Mouse (Mus musculus) embryonic facial prominence, embryonic 14.5 days (tissue): ENCODE results near the gene Nox4. TPM values are rescaled to one million over a fixed set of nuclear protein-coding genes. Genes with fewer than 3 reads are reported as not detected.

Experiments
- ATAC-seq: fragments of 200-750 bp; cut with Nextera tagmentation; 2 replicates; pipeline ENCODE4 v1.8.0; 2017; ENCODE audit warnings: low read depth, moderate number of reproducible peaks, moderate TSS enrichment
- DNase-seq: peaks from one replicate; pipeline ENCODE4 v3.0.0-alpha.2; 2015; ENCODE audit warnings: low spot score
- H3K27ac ChIP-seq: fragments of 300-500 bp; sonication (generic); replicated peaks from 2 replicates; pipeline ENCODE4 v1.5.1; 2014; ENCODE audit warnings: low read depth, mild to moderate bottlenecking, low read length, moderate library complexity
- H3K27me3 ChIP-seq: fragments of 300-500 bp; sonication (generic); replicated peaks from 2 replicates; pipeline ENCODE4 v1.6.1; 2014; ENCODE audit warnings: low read length; ENCODE audit not compliant: control insufficient read depth, insufficient read depth
- H3K36me3 ChIP-seq: fragments of 300-500 bp; sonication (generic); 2 replicates; pipeline ENCODE4 v1.6.1; 2014; ENCODE audit warnings: low read length, mixed read lengths; ENCODE audit not compliant: control insufficient read depth, insufficient read depth
- H3K4me1 ChIP-seq: fragments of 300-500 bp; sonication (generic); 2 replicates; pipeline ENCODE4 v1.6.1; 2014; ENCODE audit warnings: antibody characterized with exemption, low read length; ENCODE audit not compliant: control insufficient read depth, insufficient read depth
- H3K4me2 ChIP-seq: fragments of 300-500 bp; sonication (generic); 2 replicates; pipeline ENCODE4 v1.6.1; 2014; ENCODE audit warnings: low read depth, mild to moderate bottlenecking, low read length, moderate library complexity, mixed read lengths
- H3K4me3 ChIP-seq: fragments of 300-500 bp; sonication (generic); 2 replicates; pipeline ENCODE4 v1.5.1; 2014; ENCODE audit warnings: low read depth, mild to moderate bottlenecking, low read length
- H3K9ac ChIP-seq: fragments of 300-500 bp; sonication (generic); 2 replicates; pipeline ENCODE4 v1.6.1; 2014; ENCODE audit warnings: low read depth, mild to moderate bottlenecking, low read length, moderate library complexity, mixed read lengths
- H3K9me3 ChIP-seq: fragments of 300-500 bp; sonication (generic); 2 replicates; pipeline ENCODE4 v1.6.1; 2016; ENCODE audit warnings: low read length; ENCODE audit not compliant: control insufficient read depth
- WGBS: fragments of 180-500 bp; shearing (Covaris S2); extraction: QIAGEN DNeasy Blood & Tissue Kit; methylation state at CpG from one replicate; pipeline ENCODE4 v1.1.7; 2014; 5-methylcytosine and 5-hydroxymethylcytosine counted together
- polyA plus RNA-seq: library from polyadenylated mRNA; unstranded; fragments of >200 nt; fragmentation: Nextera tagmentation; extraction: Ambion mirVana; gene quantifications from 2 replicates; pipeline ENCODE4 v1.2.1, GENCODE M21; 2014

The Nox4 gene
- polyA plus RNA-seq, result 5.1 and 6.5 TPM in 2 replicates

- peak within 1 kb of the TSS; percentile 81 for H3K27ac ChIP-seq
- ATAC-seq, result peak; percentile 38; the same call in 1 of the 2 replicates
- peak; percentile 13 for DNase-seq
- H3K9ac ChIP-seq, result peak within 1 kb of the TSS; percentile 84
- H3K4me1 ChIP-seq, result peaks cover 8% of the 10 kb centered on the region
- peak within 1 kb of the TSS; percentile 57 for H3K4me2 ChIP-seq
- H3K36me3 ChIP-seq, result no peaks in the 10 kb centered on the region
- 8% methylated on average over 18 of the region's 18 CpGs for WGBS
- H3K4me3 ChIP-seq, result peak within 1 kb of the TSS; percentile 66
- no peaks in the 10 kb centered on the region for H3K27me3 ChIP-seq
- no peaks in the 10 kb centered on the region for H3K9me3 ChIP-seq
These were observed at the start of gene Nox4 for GRCm38 (mm10) chr7:87245856-87246579. Gene Nox4 (plus strand): TSS chr7:87246096.

- no peaks in the 10 kb centered on the region for H3K36me3 ChIP-seq
- H3K9me3 ChIP-seq, result no peaks in the 10 kb centered on the region
- no peak for DNase-seq
- H3K4me3 ChIP-seq, result no peak overlapping the region
- H3K9ac ChIP-seq, result no peak overlapping the region
- no peaks in the 10 kb centered on the region for H3K4me1 ChIP-seq
- H3K27me3 ChIP-seq, result no peaks in the 10 kb centered on the region
- no peak for ATAC-seq
- no peak overlapping the region for H3K27ac ChIP-seq
- H3K4me2 ChIP-seq, result no peak overlapping the region
These were observed 41.1 kb upstream of the Nox4 start for GRCm38 (mm10) chr7:87204751-87205150.

- Histone ChIP-seq H3K27me3 (no peaks in the 10 kb centered on the region), H3K36me3 (no peaks in the 10 kb centered on the region), H3K9ac (no peak overlapping the region), H3K27ac (no peak overlapping the region), H3K4me1 (no peaks in the 10 kb centered on the region), H3K4me3 (no peak overlapping the region), H3K9me3 (no peaks in the 10 kb centered on the region), H3K4me2 (no peak overlapping the region)
- ATAC-seq (no peak), DNase-seq (no peak)
These were observed 24.2 kb upstream of the Nox4 start for GRCm38 (mm10) chr7:87221712-87222111.

GRCm38 (mm10) chr7:87222751-87223150 is 23.1 kb upstream of the Nox4 start:
- WGBS, result 81% methylated on average over 2 of the region's 2 CpGs
- Histone ChIP-seq H3K27me3 (no peaks in the 10 kb centered on the region), H3K9me3 (no peaks in the 10 kb centered on the region), H3K4me3 (no peak overlapping the region), H3K4me1 (no peaks in the 10 kb centered on the region), H3K4me2 (no peak overlapping the region), H3K27ac (no peak overlapping the region), H3K36me3 (no peaks in the 10 kb centered on the region), H3K9ac (no peak overlapping the region)
- no peak for DNase-seq
- no peak for ATAC-seq

GRCm38 (mm10) chr7:87225617-87226016 is 20.3 kb upstream of the Nox4 start:
- H3K36me3 ChIP-seq, result no peaks in the 10 kb centered on the region
- H3K27me3 ChIP-seq, result no peaks in the 10 kb centered on the region
- no peaks in the 10 kb centered on the region for H3K9me3 ChIP-seq
- WGBS, result 17% methylated on average over 2 of the region's 2 CpGs
- peak; percentile 2 for DNase-seq
- ATAC-seq, result no peak
- H3K9ac ChIP-seq, result no peak overlapping the region
- no peak overlapping the region for H3K27ac ChIP-seq
- no peaks in the 10 kb centered on the region for H3K4me1 ChIP-seq
- no peak overlapping the region for H3K4me2 ChIP-seq
- no peak overlapping the region for H3K4me3 ChIP-seq

GRCm38 (mm10) chr7:87227051-87227948 is 18.6 kb upstream of the Nox4 start:
- Histone ChIP-seq H3K9me3 (no peaks in the 10 kb centered on the region), H3K27ac (no peak overlapping the region), H3K4me2 (no peak overlapping the region), H3K9ac (no peak overlapping the region), H3K36me3 (no peaks in the 10 kb centered on the region), H3K4me1 (no peaks in the 10 kb centered on the region), H3K4me3 (no peak overlapping the region), H3K27me3 (no peaks in the 10 kb centered on the region)
- ATAC-seq, result no peak
- WGBS, result 81% methylated on average over 4 of the region's 4 CpGs
- DNase-seq, result no peak

- no peak overlapping the region for H3K4me2 ChIP-seq
- 83% methylated on average over 1 of the region's 1 CpGs for WGBS
- no peak overlapping the region for H3K27ac ChIP-seq
- H3K4me1 ChIP-seq, result no peaks in the 10 kb centered on the region
- H3K27me3 ChIP-seq, result no peaks in the 10 kb centered on the region
- ATAC-seq (no peak), DNase-seq (no peak)
- H3K4me3 ChIP-seq, result no peak overlapping the region
- no peaks in the 10 kb centered on the region for H3K9me3 ChIP-seq
- no peak overlapping the region for H3K9ac ChIP-seq
- H3K36me3 ChIP-seq, result no peaks in the 10 kb centered on the region
These were observed 16.4 kb upstream of the Nox4 start for GRCm38 (mm10) chr7:87229502-87229901.

- H3K27ac ChIP-seq, result no peak overlapping the region
- H3K27me3 ChIP-seq, result no peaks in the 10 kb centered on the region
- H3K4me1 ChIP-seq, result no peaks in the 10 kb centered on the region
- WGBS, result 53% methylated on average over 1 of the region's 1 CpGs
- H3K36me3 ChIP-seq, result no peaks in the 10 kb centered on the region
- ATAC-seq (no peak), DNase-seq (peak; percentile 12)
- H3K4me3 ChIP-seq, result no peak overlapping the region
- H3K9me3 ChIP-seq, result no peaks in the 10 kb centered on the region
- H3K9ac ChIP-seq, result no peak overlapping the region
- no peak overlapping the region for H3K4me2 ChIP-seq
These were observed 4.8 kb upstream of the Nox4 start for GRCm38 (mm10) chr7:87241139-87241538.
